Mouse (Mus musculus): Measurements from ENCODE around the gene Cftr. TPM values are rescaled to one million over a fixed set of nuclear protein-coding genes. Genes with fewer than 3 reads are reported as not detected.

The Cftr gene
- not detected for polyA plus RNA-seq (2012; fragmentation: generic; extraction: Trizol)

DNA sequence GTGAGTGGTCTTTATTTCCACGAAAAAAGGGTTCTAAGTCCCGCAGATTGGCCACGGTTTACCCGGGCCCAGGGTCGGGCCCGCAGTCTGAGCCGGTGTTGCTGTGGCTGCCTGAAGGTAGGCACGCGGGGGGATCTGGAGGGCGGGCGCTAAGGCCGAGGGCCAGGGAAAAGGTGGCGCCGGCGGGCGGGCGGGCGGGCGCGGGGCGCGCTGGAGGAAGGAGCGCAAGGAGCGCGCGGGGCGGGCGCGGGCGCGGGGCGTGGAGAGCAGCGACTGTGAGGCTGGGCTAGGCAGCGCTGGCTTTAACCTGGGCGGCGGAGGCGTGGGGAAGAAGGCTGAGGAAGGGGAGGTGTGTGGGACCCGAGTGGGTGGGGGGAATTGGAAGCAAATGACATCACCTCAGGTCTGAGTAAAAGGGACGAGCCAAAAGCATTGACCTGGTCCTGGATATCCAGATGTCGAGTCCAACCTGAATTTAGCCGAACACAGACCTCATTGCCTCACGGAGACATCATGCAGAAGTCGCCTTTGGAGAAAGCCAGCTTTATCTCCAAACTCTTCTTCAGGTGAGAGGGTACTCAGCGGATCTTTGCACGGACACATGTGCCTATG, at the start of gene Cftr:
Gene Cftr (plus strand): TSS at position 377 of the 612 bp plus-strand sequence.
- H3ac ChIP-seq (ENCODE audit: control insufficient read depth, insufficient read length), result no peak within 1 kb of the TSS
- H3K4me2 ChIP-seq (ENCODE audit: low read depth), result no peak within 1 kb of the TSS
- TF ChIP-seq CEBPB (IDR thresholded peaks at IDR 0.05; ENCODE audit: insufficient read depth, poor library complexity, severe bottlenecking), result no peak
- no peak for TF ChIP-seq REST (IDR thresholded peaks at IDR 0.05; ENCODE audit: insufficient read depth, insufficient read length)
- no peak for TF ChIP-seq MYOG (IDR thresholded peaks at IDR 0.05; ENCODE audit: control insufficient read depth in 1 of 3, insufficient read depth in 1 of 3, insufficient read length in 2 of 3, low read depth in 2 of 3)
- no peak for TF ChIP-seq MYOD1 (IDR thresholded peaks at IDR 0.05; ENCODE audit: control insufficient read depth in 1 of 3, insufficient read length in 2 of 3, low read depth in 2 of 3)
- TF ChIP-seq TCF12 (IDR thresholded peaks at IDR 0.05; ENCODE audit: insufficient read depth, poor library complexity, severe bottlenecking), result no peak
- TF ChIP-seq USF1 (IDR thresholded peaks at IDR 0.05; ENCODE audit: low read depth), result no peak
- TF ChIP-seq SRF (IDR thresholded peaks at IDR 0.05; ENCODE audit: control insufficient read depth, insufficient read length, low read depth), result no peak
- no peak for TF ChIP-seq MAX (IDR thresholded peaks at IDR 0.05; ENCODE audit: low read depth)
- TF ChIP-seq E2F4 (IDR thresholded peaks at IDR 0.05; ENCODE audit: insufficient read depth), result no peak
- TF ChIP-seq POLR2AphosphoS2 (IDR thresholded peaks at IDR 0.05; ENCODE audit: insufficient read length, low read depth), result no peak
- TF ChIP-seq POLR2A (IDR thresholded peaks at IDR 0.05; ENCODE audit: insufficient read length, low read depth), result no peak
- TF ChIP-seq TCF3 (IDR thresholded peaks at IDR 0.05; ENCODE audit: insufficient read length, low read depth), result no peak
- H3K4me3 ChIP-seq, result no peak within 1 kb of the TSS
- no peaks in the 10 kb centered on the region for H3K79me2 ChIP-seq (ENCODE audit: control insufficient read depth, insufficient read depth)
- no peaks in the 10 kb centered on the region for H3K36me3 ChIP-seq (ENCODE audit: control insufficient read depth, insufficient read depth)
- no peaks in the 10 kb centered on the region for H3K27me3 ChIP-seq (ENCODE audit: control insufficient read depth, insufficient read depth, insufficient read length)

DNA sequence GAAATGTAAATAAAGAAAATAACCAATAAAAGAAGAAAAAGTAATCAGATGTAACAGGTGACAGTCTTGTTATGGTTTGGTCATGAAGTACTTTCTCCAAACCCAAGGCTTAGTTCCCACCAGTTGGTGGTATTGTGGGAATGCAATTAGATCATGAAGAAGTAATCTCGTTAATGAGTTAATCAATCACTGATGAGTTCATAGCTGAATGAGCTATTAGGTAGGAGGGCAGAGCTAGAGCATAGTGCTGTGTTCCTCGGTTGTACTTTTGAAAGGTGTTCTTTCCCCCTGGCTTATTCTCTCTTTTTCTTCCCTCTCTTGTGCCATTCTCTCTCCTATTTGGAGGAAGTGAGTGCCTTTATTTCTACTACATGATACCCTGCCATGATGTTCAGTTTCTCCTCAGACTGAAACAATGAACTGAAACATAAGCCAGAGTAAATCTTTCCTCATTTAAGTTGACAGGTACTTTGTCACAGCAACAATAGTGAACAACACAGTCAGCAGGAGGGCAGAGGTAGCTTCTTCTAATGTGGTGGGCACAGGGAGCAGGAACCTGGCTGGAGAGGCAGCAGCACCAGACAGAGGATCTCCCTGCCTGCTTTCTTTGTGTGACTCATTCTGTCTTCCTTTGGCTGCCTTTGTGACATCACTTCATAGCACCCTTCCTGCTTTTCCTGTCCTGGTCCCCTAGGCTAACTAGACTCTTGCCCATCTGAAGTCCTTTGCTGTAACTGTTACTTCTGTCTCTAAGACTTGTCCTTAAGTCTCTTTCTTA, 43.1 kb upstream of the Cftr start:
- no peaks in the 10 kb centered on the region for H3K79me2 ChIP-seq (ENCODE audit: control insufficient read depth, insufficient read depth)

DNA sequence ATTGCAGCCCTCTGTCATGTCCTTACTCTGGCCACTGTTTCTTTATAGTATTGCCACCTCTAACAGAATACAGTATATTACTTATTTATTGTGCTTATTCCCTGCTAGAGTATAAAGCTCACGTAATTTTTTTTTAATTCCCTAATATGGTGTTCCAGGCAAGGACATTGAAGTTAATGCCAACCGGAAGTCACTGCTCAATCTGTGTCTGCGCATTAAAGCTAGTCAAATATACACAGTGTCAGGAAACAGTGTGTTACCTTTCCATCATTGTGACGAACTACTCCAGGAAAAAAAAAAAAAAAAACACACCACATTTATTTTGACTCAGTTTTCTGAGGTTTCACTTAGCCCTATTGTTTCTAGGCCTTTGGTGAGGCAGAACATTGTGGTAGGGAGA, 42.4 kb upstream of the Cftr start:
- H3K4me3 ChIP-seq, result no peak overlapping the region
- no peak overlapping the region for H3K4me2 ChIP-seq (ENCODE audit: low read depth)
- H3K27me3 ChIP-seq (ENCODE audit: control insufficient read depth, insufficient read depth, insufficient read length), result no peaks in the 10 kb centered on the region
- H3K36me3 ChIP-seq (ENCODE audit: control insufficient read depth, insufficient read depth), result no peaks in the 10 kb centered on the region
- no peak overlapping the region for H3ac ChIP-seq (ENCODE audit: control insufficient read depth, insufficient read length)
- TF ChIP-seq USF1 (IDR thresholded peaks at IDR 0.05; ENCODE audit: low read depth) (no peak), MYOD1 (IDR thresholded peaks at IDR 0.05; ENCODE audit: control insufficient read depth in 1 of 3, insufficient read length in 2 of 3, low read depth in 2 of 3) (no peak), POLR2AphosphoS2 (IDR thresholded peaks at IDR 0.05; ENCODE audit: insufficient read length, low read depth) (no peak), TCF12 (IDR thresholded peaks at IDR 0.05; ENCODE audit: insufficient read depth, poor library complexity, severe bottlenecking) (no peak), POLR2A (IDR thresholded peaks at IDR 0.05; ENCODE audit: insufficient read length, low read depth) (no peak), MYOG (IDR thresholded peaks at IDR 0.05; ENCODE audit: control insufficient read depth in 1 of 3, insufficient read depth in 1 of 3, insufficient read length in 2 of 3, low read depth in 2 of 3) (no peak), TCF3 (IDR thresholded peaks at IDR 0.05; ENCODE audit: insufficient read length, low read depth) (no peak), SRF (IDR thresholded peaks at IDR 0.05; ENCODE audit: control insufficient read depth, insufficient read length, low read depth) (no peak), REST (IDR thresholded peaks at IDR 0.05; ENCODE audit: insufficient read depth, insufficient read length) (no peak), E2F4 (IDR thresholded peaks at IDR 0.05; ENCODE audit: insufficient read depth) (no peak), CEBPB (IDR thresholded peaks at IDR 0.05; ENCODE audit: insufficient read depth, poor library complexity, severe bottlenecking) (no peak), MAX (IDR thresholded peaks at IDR 0.05; ENCODE audit: low read depth) (no peak)
- H3K79me2 ChIP-seq (ENCODE audit: control insufficient read depth, insufficient read depth), result no peaks in the 10 kb centered on the region

More for the DNA sequence above, 43.1 kb upstream of the Cftr start:
- TF ChIP-seq E2F4 (IDR thresholded peaks at IDR 0.05; ENCODE audit: insufficient read depth) (no peak), POLR2AphosphoS2 (IDR thresholded peaks at IDR 0.05; ENCODE audit: insufficient read length, low read depth) (no peak), TCF3 (IDR thresholded peaks at IDR 0.05; ENCODE audit: insufficient read length, low read depth) (no peak), MYOD1 (IDR thresholded peaks at IDR 0.05; ENCODE audit: control insufficient read depth in 1 of 3, insufficient read length in 2 of 3, low read depth in 2 of 3) (no peak), USF1 (IDR thresholded peaks at IDR 0.05; ENCODE audit: low read depth) (no peak), REST (IDR thresholded peaks at IDR 0.05; ENCODE audit: insufficient read depth, insufficient read length) (no peak), TCF12 (IDR thresholded peaks at IDR 0.05; ENCODE audit: insufficient read depth, poor library complexity, severe bottlenecking) (no peak), MAX (IDR thresholded peaks at IDR 0.05; ENCODE audit: low read depth) (no peak), MYOG (IDR thresholded peaks at IDR 0.05; ENCODE audit: control insufficient read depth in 1 of 3, insufficient read depth in 1 of 3, insufficient read length in 2 of 3, low read depth in 2 of 3) (no peak), CEBPB (IDR thresholded peaks at IDR 0.05; ENCODE audit: insufficient read depth, poor library complexity, severe bottlenecking) (no peak), SRF (IDR thresholded peaks at IDR 0.05; ENCODE audit: control insufficient read depth, insufficient read length, low read depth) (no peak), POLR2A (IDR thresholded peaks at IDR 0.05; ENCODE audit: insufficient read length, low read depth) (no peak)
- Histone ChIP-seq H3K36me3 (ENCODE audit: control insufficient read depth, insufficient read depth) (no peaks in the 10 kb centered on the region), H3ac (ENCODE audit: control insufficient read depth, insufficient read length) (no peak overlapping the region), H3K27me3 (ENCODE audit: control insufficient read depth, insufficient read depth, insufficient read length) (no peaks in the 10 kb centered on the region), H3K4me2 (ENCODE audit: low read depth) (no peak overlapping the region), H3K4me3 (no peak overlapping the region)

DNA sequence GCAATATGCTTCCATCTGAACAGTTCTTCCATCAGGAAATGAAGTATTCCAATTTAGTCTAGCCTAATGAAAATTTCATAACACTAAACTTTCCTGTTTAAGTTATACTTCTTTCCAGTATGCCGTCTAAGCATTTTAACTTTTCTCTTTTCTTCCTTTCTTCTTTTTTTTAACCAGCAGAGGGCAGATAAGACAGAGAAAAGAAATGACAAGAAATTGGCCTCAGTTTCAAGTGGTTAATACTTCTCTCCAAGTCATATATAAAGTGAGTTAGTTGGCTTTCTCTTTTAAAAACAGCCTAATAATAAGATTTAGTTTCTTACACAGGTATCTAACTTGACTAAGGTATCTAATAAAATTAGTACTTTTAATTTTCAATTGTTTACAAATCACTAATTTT, 35.2 kb upstream of the Cftr start:
- Histone ChIP-seq H3K36me3 (ENCODE audit: control insufficient read depth, insufficient read depth) (no peaks in the 10 kb centered on the region), H3K79me2 (ENCODE audit: control insufficient read depth, insufficient read depth) (no peaks in the 10 kb centered on the region), H3K4me3 (no peak overlapping the region), H3K27me3 (ENCODE audit: control insufficient read depth, insufficient read depth, insufficient read length) (no peaks in the 10 kb centered on the region), H3K4me2 (ENCODE audit: low read depth) (no peak overlapping the region), H3ac (ENCODE audit: control insufficient read depth, insufficient read length) (no peak overlapping the region)
- TF ChIP-seq MYOD1 (IDR thresholded peaks at IDR 0.05; ENCODE audit: control insufficient read depth in 1 of 3, insufficient read length in 2 of 3, low read depth in 2 of 3) (no peak), POLR2AphosphoS2 (IDR thresholded peaks at IDR 0.05; ENCODE audit: insufficient read length, low read depth) (no peak), USF1 (IDR thresholded peaks at IDR 0.05; ENCODE audit: low read depth) (no peak)

Data from myocyte (in vitro differentiated cells).